Mouse (Mus musculus): ENCODE results near the gene Calcoco2.
"Not testable (repeated sequence)": the region's sequence is repeated elsewhere in the genome, so short reads cannot be mapped to it uniquely, and the experiment has no call there.

Calcoco2 gene

DNA sequence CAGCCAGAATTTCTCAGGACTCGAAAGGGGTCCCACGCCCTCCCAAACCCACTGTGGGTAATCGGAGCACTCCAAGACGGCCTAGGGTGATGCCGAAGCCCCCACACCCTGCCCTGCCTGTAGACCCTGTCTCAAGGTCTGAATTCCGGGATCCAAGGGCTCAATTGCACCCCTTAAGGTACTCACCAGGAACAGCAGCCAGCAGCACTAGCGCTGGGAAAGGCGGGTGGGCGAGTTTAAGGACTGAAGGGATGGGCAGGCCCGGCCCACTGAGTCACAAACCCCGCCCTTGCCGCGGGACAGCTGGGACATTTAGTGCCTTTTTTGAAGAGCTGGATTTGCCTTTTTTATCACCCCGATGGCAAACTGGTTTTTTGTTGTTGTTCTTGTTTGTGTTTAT, at the start of gene Calcoco2:
Gene Calcoco2, minus strand, starts transcription at position 214 of the 400 bp plus-strand sequence.
- no peak for DNase-seq

DNA sequence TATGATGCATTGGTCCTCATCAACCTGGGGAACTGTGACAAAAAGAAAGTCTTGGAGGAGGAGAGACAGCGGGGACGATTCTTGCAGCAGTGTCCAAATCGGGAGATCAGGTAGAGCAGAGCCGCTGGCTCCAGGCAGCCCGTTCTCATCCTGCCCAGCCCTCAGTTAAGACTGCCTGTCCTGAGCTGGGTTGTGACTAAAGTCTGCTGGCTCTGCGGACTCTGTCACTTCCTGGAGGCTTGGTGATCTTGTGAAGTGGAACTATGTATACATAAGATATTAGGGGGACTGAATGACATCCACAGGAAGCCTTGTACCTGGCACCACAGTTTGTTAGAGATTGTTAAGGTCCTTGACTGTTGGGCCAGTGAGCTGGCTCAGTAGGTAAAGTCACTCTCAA, 35.7 kb upstream of the Calcoco2 start:
- DNase-seq, result no peak

DNA sequence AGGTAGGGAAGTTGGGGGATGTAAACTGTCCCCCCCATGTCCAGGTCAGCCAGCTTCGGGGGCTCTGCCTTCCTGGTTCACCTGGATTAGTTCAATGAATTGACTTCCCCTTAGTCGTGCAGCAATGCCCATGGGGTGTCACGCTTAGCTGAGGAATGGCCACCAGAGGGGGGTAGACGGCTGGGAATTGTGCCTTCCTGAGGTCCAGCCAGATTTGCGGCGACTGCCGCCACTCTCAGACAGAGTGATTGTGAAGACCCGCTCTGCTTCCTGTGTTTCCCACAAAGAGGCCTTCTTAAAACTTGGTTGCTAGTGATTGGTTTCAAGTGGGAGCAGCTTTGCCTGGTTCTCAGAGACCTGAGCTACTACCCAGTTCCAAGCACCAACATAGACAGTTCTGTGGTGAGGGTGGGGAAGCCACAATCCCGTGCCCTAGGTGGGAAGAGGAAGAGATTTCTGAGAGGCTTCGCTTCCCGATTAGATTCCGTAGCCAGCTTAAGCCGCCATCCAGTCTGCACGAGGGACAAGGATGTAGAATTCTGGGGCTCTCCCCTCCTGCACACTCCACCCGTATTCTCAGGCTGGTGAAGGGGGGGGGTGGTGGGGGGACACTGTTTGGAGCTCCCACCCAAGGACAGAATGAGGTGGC, 34.0 kb upstream of the Calcoco2 start:
- DNase-seq, result peak; percentile 83 to 89

DNA sequence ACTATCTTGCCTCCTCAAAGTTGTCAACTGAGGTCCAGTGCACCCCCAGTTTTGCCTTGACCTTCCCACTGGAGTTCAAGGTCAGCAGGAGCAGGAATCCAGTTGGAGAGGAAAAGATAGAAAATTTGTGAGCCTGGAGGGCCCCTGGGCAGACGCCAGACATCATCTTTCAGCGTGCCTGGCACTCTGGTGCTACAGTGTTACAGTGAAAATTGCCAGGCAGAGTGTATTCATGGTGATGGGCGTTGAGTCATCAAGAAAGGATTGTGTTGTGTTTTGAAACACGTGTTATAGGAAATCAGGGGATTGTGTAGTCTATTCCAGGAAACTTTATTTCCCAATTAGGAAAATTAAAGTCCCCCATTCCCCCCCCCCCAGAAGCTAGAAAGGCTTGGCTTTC, 32.0 kb upstream of the Calcoco2 start:
- DNase-seq, result no peak

DNA sequence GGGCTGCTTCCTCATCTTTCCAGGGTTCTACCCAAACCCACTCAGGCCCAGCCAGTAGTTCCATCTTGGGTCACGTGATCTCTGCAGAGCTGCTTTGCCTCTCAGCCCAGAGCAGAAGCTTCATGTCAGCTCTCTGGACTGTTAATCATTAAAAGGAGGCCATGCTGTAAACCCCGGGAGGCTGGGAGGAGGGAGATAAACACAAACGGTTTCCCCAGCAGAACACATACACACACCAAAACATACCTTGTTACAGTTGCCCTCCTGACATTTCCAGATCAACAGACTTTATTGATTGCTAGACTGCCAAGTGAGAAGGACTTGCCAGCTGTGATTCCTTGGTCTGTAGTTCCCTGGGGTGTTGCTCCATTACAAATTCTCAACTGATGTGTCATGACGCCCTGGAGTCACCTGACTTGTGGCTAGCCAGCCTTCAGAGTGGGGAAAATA, 29.0 kb upstream of the Calcoco2 start:
- peak; percentile 58 to 82 for DNase-seq

DNA sequence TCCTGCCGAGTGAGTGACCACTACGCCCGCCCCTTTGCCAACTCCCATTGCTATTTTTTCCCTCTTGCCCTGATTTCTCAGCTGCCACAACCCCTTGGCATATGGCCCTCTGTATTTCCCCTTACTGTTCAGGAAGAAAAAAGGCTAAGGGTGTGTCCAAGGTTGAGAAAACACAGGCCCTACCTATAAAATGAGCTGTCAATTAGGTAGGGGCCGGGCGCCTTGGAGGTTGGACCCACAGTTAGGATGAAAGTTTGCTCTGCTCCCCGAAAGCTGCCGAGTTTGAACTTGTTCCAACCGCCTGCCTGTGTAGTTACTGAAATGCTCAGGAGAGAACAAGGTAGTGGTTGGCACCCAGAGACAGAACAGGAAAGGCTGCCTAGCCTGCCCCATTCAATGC, 24.1 kb upstream of the Calcoco2 start:
- no peak for DNase-seq

DNA sequence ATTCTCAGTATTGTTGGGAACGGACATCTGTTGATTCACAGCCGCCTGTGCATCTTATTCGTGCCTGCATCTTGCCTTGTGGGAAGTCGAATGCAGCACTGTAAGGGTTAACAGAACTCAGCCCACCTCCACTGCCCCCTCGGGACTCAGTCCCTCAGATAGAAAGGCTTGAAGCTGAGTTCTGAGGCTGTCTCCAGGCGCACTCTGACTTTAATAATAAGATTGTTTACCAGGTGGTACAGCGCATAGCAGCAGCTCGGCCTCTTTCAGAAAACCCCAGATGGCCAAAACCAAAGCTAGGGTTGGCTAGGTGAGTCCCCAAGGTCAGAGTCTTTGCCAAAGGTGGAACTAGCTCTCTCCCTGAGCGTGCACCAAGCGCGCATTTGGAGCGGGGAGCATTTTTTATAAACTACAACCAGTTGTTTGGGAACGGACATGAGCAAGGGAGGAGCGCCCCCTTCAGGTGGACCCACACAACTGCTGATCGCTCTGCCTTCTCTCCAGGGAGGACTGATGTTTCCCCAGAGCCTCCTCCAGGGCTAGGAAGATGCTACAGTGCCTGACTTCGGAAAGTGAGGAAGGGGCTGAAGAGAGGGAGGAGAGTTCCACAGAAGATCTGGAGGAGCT, 21.6 kb upstream of the Calcoco2 start, which contains the start of gene Ttll6:
Gene Ttll6, plus strand, starts transcription at position 548 of the 627 bp plus-strand sequence.
- peak; percentile 64 to 74 for DNase-seq

DNA sequence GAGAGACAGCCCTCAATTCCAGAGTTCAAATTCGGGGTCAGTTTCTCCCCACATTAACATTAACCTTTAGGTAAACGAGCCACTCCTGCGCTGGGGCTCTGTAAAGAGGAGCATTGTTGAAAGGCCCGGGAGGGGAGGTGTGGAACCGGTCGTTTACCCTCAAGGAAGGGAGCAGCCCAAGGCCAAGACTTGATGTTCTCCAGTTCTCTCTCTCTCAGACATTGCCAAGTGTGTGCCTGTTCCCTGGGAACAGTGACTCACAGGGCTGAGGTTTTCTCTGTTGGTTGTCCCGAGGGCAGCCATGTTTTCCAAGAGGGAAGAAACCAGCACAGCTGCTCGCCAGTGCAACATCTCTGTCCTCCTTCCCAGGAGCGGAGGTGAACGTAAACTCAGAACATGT, 18.8 kb upstream of the Calcoco2 start:
- DNase-seq, result no peak

DNA sequence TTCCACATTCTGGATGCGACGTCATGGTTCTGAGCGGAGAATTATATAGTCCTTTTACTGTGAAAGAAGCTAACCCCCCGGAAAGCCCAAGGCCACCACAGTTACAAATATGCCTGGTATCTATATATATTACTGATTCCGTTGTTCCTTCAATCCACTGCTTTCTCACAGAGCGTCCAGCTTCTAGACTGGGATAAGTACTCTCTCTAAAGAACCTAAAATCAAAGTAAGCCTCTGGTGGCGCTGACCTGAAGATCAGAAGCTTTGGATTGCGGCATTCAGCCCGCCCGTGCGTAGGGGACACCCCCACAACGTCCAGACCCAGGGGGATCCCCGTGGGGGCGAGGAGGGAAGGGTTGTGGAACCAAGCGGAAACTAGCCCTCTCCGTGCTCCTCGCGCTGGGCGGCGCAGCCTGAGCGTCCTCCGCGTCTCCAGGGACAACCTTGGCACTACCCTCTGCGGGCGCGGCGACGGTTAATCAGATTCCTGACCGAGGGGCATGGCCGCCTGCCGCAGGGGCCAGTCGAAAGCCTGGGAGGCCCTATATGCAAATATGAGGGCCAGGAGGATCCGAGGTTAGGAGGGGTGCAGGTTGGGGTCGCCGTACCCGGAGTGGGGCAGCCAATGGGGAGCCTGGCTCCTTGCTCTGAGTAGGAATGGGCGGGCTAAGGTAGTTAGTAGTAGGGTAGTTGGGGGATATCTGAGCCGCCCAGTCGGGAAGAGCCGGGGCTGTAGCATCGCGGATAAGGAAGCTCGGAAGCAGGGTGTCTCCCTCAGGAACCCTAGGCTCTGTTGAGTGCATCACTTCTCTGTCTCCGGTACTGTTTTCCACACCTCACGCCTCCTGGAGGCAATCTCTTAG, 12.5 kb upstream of the Calcoco2 start:
- peak; percentile 21 to 43 for DNase-seq

DNA sequence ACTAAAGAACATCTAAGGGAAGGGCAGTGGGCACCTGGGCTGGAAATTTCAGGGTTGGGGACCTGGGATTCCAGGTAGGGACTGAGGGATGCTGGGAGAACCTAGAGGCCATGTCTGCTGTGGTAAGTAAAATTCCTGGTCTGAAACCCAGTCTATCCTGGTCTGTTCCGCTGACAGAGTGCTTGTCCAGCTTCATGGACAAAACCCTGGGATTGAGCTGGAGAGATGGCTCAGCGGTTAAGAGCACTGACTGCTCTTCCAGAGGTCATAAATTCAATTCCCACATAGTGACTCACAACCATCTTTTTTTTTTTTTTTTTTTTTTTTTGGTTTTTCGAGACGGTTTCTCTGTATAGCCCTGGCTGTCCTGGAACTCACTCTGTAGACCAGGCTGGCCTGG, 11.0 kb upstream of the Calcoco2 start:
- DNase-seq, result not testable (repeated sequence)

DNA sequence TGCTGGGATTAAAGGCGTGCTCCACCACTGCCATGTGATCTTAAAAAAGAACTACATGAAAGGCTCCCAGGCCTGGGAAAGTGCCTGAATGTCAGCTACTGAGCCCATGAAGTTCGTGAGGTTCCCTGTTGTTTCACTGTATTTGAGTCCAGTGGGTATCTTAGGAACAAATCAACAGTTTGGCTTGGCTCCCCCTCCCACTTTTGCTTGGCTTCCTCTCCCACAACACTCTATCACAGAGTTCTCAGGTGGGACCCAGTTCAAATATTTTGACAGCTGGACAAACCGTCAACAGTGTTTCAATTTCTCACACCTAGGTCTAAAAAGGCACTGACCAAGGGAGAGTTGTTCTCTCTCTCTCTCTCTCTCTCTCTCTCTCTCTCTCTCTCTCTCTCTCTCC, 7.6 kb upstream of the Calcoco2 start:
- no peak for DNase-seq

DNA sequence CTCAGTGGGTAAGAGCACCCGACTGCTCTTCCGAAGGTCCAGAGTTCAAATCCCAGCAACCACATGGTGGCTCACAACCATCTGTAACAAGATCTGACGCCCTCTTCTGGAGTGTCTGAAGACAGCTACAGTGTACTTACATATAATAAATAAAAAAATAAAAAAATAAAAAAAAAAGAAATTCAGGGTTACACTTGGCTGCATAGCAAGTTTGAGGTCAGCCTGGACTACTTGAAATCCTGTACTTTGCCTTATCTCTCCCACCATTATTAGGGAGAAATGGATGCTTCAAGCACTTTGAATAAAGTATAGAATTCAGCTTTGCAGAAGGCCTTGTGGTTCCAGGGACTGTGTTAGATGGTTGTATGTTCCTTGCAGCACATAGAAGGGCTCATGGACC, 5.2 kb upstream of the Calcoco2 start:
- not testable (repeated sequence) for DNase-seq

DNA sequence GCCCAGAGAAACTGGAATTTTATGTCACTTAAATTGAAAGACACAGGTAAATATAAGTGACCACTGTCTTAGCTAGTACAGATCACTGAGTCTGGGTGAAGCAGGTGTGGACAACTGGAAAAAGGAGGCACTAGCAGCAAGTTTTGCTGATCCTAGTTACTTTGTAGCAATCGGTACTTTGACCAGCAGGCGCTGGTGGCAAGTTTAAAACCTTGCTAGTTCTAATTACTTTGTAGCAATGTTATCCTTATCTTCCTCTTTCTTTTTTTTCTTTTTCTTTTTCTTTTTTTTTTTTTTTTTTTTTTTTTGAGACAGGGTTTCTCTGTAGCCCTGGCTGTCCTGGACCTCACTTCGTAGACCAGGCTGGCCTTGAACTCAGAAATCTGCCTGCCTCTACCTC, 4.4 kb upstream of the Calcoco2 start:
- no peak for DNase-seq

DNA sequence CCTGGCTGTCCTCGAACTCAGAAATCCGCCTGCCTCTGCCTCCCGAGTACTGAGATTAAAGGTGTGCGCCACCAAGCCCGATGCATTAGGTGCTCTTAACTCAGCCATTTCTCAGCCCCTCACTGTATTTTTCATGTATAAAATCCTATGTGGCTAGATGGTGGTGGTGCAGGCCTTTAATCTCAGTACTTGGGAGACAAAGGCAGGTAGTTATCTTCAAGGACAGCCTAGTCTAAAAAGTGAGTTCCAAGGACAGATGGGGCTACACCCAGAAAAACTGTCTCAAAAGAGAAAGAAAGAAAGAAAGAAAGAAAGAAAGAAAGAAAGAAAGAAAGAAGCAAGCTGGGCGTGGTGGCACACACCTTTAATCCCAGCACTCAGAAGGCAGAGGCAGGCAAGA, 3.7 kb upstream of the Calcoco2 start:
- no peak for DNase-seq

DNA sequence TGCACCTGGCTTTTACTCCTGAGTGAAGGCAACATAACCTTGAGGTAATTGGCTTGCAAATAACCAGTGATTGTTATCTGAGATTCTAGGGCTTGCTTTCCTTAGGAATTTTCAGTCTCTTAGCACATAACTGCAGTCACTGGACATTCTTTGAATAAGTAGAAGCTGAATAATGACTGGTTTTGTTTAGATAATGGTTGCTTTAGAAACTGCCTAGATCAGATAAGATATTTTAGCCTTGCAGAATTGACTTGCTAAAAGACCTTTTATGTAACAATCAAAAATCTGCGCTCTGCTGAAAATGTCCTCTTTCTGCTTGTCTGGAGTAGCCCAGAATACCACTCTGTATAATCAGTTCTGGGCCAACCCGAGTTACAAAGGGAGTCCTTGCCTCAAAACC, 2.3 kb upstream of the Calcoco2 start:
- DNase-seq, result no peak

DNA sequence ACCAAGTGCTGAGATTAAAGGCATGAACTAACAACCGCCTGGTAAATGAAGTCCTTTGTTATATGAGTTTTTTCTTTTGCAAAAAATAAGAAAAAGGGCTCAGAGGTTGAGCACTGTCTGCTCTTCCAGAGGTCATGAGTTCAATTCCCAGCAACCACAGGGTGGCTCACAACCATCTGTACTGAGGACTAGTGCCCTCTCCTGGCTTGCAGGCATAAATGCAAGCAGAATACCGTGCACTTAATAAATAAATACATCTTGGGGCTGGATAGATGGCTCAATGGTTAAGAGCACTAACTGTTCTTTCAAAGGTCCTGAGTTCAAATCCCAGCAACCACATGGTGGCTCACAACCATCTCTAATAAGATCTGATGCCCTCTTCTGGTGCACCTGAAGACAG, 814 bp downstream of the Calcoco2 start:
- not testable (repeated sequence) for DNase-seq

DNA sequence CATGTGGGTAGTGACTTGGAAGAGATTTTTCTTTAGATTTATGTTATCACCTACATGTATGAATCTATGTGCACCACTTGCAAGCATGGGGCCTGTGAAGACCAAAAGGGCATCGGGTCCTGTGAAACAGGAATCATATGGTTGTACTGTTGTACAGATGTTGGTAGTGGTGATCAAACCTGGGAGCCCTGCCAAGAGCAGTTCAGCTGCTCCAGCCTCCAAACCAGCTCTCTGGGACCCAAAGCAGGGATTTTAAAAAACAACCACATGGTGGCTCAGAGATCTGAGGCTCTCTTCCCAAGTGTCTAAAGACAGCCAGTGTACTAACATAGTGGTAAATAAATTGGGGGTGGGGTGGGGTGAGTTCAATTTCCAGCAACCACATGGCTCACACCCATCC, 3.4 kb downstream of the Calcoco2 start:
- no peak for DNase-seq

DNA sequence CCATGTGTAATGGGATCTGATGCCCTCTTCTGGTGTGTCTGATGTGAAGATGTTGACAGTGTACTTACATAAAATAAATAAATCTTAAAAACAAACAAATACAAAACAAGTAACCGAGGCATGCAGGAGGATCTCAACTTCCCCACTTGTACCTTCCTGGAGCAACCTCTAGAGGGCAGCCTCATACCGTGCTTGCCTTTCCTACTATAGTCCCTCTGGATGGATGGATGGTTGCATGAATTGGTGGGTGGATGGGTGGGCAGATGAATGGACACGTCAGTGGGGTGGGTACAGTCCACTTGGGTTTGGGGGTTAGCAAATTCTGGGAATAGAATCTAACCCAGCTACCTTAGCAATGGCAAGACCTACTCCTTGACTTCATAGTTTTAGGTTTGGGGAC, 18.4 kb downstream of the Calcoco2 start:
- peak; percentile 56 to 58 for DNase-seq

DNA sequence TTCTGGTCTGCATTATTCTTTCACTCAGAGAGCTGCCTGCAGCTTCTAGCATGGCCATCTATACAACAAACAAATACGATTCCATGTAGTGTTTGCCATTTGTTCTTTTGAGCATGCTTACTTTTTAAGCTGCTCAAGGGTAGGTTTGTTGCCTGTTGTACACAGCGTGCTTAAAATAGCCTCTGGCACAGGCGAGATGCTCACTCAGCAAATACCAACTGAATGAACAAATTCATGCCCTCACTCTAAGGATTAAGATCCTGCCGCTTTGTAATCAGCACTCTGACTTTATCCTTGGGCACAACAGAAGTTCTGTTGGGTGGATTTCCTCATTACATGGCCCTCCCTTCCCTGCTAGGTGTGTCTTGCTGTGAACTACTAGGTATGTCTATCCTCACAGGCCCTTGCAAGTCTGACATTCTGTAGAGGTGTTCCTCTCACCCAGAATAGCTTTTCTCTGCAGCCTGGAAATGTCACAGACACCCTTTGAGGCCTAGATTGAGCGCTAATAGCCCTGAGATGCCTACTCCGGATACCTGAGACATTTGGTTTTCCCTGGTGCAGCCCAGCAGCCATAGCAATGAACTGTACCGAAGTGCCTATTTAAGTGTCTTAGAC, 19.0 kb downstream of the Calcoco2 start:
- peak in 1 of 2 experiments; percentile 14 for DNase-seq

DNA sequence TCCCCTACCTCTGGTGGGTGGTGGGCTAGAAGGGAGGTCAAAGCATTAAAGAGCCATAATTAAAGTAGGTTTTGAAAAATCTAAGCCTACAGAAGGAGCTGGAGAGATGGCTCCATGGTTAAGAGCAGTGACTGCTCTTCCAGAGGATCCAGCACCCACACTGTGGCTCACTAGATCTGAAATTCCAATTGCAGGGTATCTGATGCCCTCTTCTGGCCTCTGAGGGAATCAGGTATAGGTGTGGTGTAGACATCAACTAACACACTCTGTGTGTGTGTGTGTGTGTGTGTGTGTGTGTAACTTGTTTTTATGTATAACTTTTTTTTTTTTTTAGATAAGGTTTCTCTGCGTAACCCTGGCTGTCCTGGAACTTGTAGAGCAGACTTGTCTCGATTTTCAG, 20.7 kb downstream of the Calcoco2 start:
- DNase-seq, result peak in 1 of 2 experiments; percentile 53

DNA sequence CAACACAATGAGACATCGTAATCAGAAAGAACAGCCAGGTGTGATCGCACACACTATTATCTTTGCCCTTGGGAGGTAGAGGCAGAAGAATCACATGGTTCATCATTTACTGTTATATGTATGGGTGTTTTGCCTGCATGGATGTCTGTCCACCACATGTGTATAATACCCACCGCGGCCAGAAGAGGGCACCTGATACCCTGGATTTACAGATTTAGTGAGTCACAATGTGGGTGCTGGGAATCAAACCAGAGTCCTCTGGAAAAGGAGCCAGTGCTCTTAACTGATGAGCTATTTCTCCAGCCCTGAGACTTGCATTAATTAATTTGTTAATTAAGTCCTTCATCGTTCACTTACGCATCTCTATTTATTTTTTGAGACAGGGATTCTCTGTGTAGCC, 23.8 kb downstream of the Calcoco2 start:
- no peak for DNase-seq

DNA sequence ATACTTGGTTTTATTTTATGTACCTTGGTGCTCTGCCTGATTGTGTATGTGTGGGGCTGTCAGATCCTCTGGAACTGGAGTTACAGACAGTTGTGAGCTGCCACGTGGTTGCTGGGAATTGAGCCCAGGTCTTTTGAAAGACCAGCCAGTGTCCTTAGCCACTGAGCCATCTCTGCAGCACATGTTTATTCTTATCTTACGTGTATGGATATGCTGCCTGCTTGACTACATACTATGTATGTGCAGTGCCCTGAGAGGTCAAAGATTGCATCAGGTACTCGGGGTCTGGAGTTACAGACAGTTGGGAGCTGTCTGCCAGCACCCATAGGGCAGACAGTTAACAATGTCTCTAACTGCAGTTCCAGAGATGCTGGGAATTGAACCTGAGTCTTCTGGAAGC, 29.1 kb downstream of the Calcoco2 start:
- no peak for DNase-seq

DNA sequence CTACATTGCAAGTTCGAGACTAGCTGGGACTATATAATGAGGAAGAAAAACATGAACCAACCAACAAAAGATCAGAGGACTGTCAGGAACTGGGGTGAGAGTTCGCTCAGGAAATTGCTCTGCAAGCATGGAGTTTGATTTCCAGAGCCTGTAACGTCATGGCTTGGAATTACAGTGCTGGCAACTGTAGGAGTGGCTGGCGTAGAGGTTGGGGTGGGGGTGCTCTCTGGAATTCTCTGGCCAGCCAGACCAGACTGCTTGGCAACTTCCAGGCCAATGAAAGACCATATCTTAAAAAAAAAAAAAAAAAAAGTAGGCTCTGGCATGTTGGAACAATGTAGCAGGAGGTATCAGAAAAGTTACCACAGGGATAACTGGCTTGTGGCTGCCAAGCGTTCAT, 31.0 kb downstream of the Calcoco2 start:
- peak in 1 of 2 experiments; percentile 10 for DNase-seq

Measured in kidney, postnatal 25 days (tissue).